Mouse (Mus musculus) hindbrain, embryonic 10.5 days (tissue): ENCODE results near the gene Kansl1. TPM values are rescaled to one million over a fixed set of nuclear protein-coding genes. Genes with fewer than 3 reads are reported as not detected.

Experiments
- DNase-seq: peaks from one replicate; pipeline ENCODE4 v3.0.0-alpha.2; 2017; ENCODE audit warnings: low spot score
- H3K27ac ChIP-seq: fragments of 300-500 bp; sonication (generic); 2 replicates; pipeline ENCODE4 v1.5.1; 2016; ENCODE audit warnings: mild to moderate bottlenecking, moderate library complexity
- H3K27me3 ChIP-seq: fragments of 300-500 bp; sonication (generic); 2 replicates; pipeline ENCODE4 v1.6.1; 2016; ENCODE audit warnings: mild to moderate bottlenecking; ENCODE audit not compliant: poor library complexity, insufficient read depth, severe bottlenecking
- H3K36me3 ChIP-seq: fragments of 300-500 bp; sonication (generic); 2 replicates; pipeline ENCODE4 v1.6.1; 2016; ENCODE audit warnings: mild to moderate bottlenecking, moderate library complexity
- H3K4me1 ChIP-seq: fragments of 300-500 bp; sonication (generic); replicated peaks from 2 replicates; pipeline ENCODE4 v1.6.1; 2016; ENCODE audit warnings: mild to moderate bottlenecking
- H3K4me3 ChIP-seq: fragments of 300-500 bp; sonication (generic); 2 replicates; pipeline ENCODE4 v1.5.1; 2016; ENCODE audit warnings: mild to moderate bottlenecking, moderate library complexity
- H3K9me3 ChIP-seq: fragments of 300-500 bp; sonication (generic); 2 replicates; pipeline ENCODE4 v1.6.1; 2016; ENCODE audit warnings: mild to moderate bottlenecking, moderate library complexity
- WGBS: fragments of 180-500 bp; shearing (Covaris S2); methylation state at CpG from one replicate; pipeline ENCODE4 v1.1.7; 2016; 5-methylcytosine and 5-hydroxymethylcytosine counted together
- polyA plus RNA-seq: library from polyadenylated mRNA; unstranded; fragments of >200 nt; fragmentation: Nextera tagmentation; extraction: Ambion mirVana; gene quantifications from 2 replicates; pipeline ENCODE4 v1.2.1, GENCODE M21; 2016

Gene Kansl1
- polyA plus RNA-seq, 1 experiment from 2014 or later, result 28.9 TPM

DNA sequence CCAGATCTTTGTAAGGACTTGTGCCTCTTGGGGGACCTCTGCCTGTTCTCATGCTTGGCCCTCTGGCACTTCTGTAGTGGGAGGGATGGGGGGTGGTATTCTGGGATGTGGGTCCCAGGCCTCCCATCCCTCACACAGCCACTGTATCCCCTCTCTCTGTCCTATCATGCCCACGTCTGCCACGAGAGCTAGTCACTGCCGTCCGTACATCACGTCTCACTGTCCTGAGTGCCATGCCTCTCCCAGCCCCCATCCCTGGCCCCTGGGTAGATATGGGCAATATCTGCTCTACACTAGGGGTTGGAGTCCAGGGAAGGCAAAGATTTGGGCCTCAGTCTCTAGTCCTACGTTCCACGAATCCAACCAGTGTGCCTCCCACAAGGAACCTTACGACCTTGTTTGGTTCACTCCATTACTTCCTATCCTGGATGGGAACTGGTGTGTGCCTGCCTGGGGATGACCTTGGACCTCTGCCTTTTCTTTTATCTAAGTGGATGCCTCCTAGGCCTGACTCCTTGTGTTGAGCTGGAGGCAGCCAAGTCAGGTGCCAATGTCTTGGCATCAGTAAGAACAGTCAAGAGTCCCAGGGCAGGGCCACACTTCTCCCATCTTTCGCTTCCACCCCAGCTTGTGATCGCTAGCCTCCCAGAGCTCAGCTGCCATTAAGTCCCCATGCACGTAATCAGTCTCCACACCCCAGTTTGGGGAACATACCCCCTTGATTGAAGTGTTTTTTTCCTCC is 139.3 kb downstream of the Kansl1 start:
- Histone ChIP-seq H3K4me1 (peaks cover 5% of the 10 kb centered on the region), H3K27me3 (no peaks in the 10 kb centered on the region), H3K27ac (no peak overlapping the region), H3K36me3 (peaks cover 46% of the 10 kb centered on the region), H3K9me3 (peaks cover 4% of the 10 kb centered on the region; the same call in 1 of the 2 replicates), H3K4me3 (no peak overlapping the region)
- WGBS, result 87% methylated on average over 11 of the region's 11 CpGs
- DNase-seq, result no peak

DNA sequence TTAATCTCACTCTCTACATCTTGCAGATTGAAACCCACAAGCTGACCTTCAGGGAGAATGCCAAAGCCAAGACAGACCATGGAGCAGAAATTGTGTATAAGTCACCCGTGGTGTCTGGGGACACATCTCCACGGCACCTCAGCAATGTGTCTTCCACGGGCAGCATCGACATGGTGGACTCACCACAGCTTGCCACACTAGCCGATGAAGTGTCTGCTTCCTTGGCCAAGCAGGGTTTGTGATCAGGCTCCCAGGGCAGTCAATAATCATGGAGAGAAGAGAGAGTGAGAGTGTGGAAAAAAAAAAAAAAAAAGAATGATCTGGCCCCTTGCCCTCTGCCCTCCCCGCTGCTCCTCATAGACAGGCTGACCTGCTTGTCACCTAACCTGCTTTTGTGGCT is 140.7 kb downstream of the Kansl1 start:
- Histone ChIP-seq H3K27ac (no peak overlapping the region), H3K4me3 (no peak overlapping the region), H3K27me3 (no peaks in the 10 kb centered on the region), H3K4me1 (peaks cover 5% of the 10 kb centered on the region), H3K36me3 (peaks cover 32% of the 10 kb centered on the region), H3K9me3 (peaks cover 4% of the 10 kb centered on the region; the same call in 1 of the 2 replicates)
- DNase-seq, result no peak
- 89% methylated on average over 6 of the region's 6 CpGs for WGBS

DNA sequence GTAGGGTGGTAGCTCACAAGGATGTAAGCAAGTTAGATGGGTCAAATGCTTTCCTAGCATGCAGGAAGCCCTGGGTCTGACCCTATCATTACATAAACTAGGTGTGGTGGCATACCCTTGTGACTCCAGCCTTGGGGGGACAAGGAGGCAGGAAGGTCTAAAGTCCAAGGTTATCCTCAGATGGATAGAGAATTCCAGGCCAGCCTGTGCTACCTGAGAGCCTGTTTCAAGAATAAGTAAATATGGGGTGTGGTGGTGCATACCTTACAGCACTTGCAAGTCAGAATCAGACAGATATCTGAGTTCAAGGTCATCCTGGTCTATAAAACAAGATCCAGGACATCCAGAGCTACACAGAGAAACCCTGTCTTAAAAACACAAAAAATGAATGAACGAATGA is 141.2 kb downstream of the Kansl1 start:
- no peak for DNase-seq
- 98% methylated on average over 1 of the region's 1 CpGs for WGBS

DNA sequence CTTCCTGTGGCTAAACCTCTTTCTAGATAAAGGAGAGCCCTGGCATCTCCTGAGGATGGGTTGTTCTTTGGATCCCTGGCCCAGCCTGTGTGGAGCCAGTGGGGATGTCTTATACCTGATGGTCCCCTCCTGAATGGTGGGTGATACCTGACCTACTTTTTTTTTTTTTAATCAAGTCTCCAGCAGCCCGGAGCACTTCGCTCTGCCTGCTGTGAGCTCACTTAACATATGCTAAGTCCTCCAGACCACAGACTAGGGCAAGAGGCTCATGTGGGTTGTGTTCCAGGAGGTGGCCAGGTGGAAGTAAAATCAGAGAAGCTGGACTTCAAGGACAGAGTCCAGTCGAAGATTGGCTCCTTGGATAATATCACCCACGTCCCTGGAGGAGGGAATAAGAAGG is 146.5 kb downstream of the Kansl1 start:
- no peak overlapping the region for H3K27ac ChIP-seq
- 24% methylated on average over 4 of the region's 4 CpGs for WGBS
- H3K4me3 ChIP-seq, result no peak overlapping the region
- H3K36me3 ChIP-seq, result 0 out of 2 replicates have a peak, but pooled peaks cover 3% of the 10 kb centered on the region
- H3K9me3 ChIP-seq, result peaks cover 3% of the 10 kb centered on the region; the same call in 1 of the 2 replicates
- no peak for DNase-seq
- H3K4me1 ChIP-seq, result peaks cover 36% of the 10 kb centered on the region
- peaks cover 11% of the 10 kb centered on the region; the same call in 1 of the 2 replicates for H3K27me3 ChIP-seq

More for the DNA sequence above, 141.2 kb downstream of the Kansl1 start:
- no peaks in the 10 kb centered on the region for H3K27me3 ChIP-seq
- H3K9me3 ChIP-seq, result peaks cover 4% of the 10 kb centered on the region; the same call in 1 of the 2 replicates
- peaks cover 5% of the 10 kb centered on the region for H3K4me1 ChIP-seq
- no peak overlapping the region for H3K27ac ChIP-seq
- no peak overlapping the region for H3K4me3 ChIP-seq
- peaks cover 27% of the 10 kb centered on the region for H3K36me3 ChIP-seq

DNA sequence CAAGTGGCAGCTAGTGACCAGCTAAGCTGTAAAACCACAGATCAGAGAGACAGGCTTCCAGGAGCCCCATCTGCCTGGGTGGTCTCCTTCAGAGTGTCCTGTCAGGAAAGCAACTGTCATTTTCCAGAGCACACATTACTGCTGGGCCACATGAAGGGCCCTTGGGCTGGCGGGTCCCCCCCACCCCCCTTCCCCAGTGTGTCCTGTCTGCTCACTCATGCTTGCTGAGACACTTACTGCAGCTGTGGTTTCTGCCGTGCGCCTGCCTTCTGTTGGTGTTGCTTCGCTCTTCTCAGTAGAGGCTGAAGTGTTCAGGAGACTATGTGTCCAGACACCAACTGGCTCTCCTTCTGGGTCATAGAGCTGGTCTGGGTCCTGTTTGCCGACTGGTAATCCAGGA is 148.2 kb downstream of the Kansl1 start:
- Histone ChIP-seq H3K36me3 (no peaks in the 10 kb centered on the region), H3K4me3 (no peak overlapping the region), H3K27me3 (peaks cover 11% of the 10 kb centered on the region; the same call in 1 of the 2 replicates), H3K4me1 (peaks cover 36% of the 10 kb centered on the region), H3K9me3 (no peaks in the 10 kb centered on the region), H3K27ac (no peak overlapping the region)
- no peak for DNase-seq
- WGBS, result 58% methylated on average over 5 of the region's 5 CpGs

DNA sequence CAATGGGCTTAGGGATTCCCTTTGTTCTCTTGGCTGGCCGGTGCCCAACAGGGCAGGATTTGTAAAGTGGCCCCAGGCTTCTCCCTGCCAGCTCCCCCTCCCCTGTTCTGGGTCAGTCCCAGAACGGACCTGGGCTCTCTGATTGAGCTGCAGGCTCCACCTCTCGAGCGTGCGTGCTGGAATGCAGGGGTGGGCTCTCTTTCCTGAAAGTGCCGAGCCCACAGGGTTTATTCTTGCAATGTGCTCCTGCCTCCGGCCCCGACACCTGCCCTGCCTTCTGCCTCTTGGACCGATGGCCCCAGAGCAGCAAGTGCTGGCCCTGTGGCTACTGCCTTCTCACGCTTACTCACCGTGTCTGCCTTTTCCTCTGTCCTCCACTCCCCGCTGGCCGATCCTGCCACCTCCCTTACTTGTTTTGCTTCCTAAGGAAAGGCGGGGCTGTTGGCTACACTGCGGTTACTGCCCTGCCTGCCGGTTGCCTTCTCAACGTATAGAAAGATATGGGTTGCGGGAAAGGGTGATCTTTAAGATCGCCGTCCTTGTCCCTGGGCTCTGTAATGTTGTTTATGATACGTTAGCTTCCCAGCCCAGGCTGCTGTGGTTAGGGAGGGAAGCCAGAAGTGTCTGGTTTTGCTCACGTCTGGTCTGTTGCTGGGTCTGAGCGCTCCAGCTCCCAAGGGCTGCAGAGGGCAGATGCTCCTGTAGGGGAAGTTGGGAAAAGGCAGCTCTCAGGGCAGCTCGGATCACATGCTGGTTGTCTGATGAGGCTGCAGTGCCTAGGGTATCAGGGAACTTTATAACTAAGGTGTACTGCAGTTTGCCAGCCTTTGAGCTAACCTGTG is 149.5 kb downstream of the Kansl1 start:
- peak overlapping the region; percentile 84 for H3K27ac ChIP-seq
- no peaks in the 10 kb centered on the region for H3K36me3 ChIP-seq
- H3K9me3 ChIP-seq, result no peaks in the 10 kb centered on the region
- H3K4me3 ChIP-seq, result peak overlapping the region; percentile 59
- WGBS, result under 1% methylated on average over 24 of the region's 24 CpGs
- H3K4me1 ChIP-seq, result peaks cover 36% of the 10 kb centered on the region
- peak; percentile 48 for DNase-seq
- peaks cover 11% of the 10 kb centered on the region; the same call in 1 of the 2 replicates for H3K27me3 ChIP-seq

DNA sequence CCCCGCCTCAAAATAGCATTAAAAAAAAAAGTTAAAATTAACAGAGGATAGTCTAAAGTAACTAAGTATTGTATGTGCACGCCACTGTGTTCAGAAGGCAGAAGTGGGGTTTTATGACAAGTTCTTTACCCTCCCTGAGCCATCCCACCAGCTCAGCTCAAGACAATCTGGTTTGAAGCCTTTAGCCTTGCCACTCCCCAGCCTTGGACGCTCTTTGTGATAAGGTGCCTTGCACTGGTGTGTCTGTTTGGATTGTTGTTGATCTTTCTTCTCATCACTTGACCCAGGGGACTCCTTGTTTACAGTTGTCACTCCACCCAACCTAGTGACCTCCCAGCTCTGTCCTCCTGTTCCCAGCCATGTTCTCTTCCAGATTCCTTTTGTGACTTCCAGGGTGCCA is 151.0 kb downstream of the Kansl1 start:
- H3K27me3 ChIP-seq, result peaks cover 11% of the 10 kb centered on the region; the same call in 1 of the 2 replicates
- 77% methylated on average over 3 of the region's 3 CpGs for WGBS
- peaks cover 36% of the 10 kb centered on the region for H3K4me1 ChIP-seq
- no peak overlapping the region for H3K4me3 ChIP-seq
- H3K9me3 ChIP-seq, result no peaks in the 10 kb centered on the region
- DNase-seq, result no peak
- no peaks in the 10 kb centered on the region for H3K36me3 ChIP-seq
- H3K27ac ChIP-seq, result no peak overlapping the region

DNA sequence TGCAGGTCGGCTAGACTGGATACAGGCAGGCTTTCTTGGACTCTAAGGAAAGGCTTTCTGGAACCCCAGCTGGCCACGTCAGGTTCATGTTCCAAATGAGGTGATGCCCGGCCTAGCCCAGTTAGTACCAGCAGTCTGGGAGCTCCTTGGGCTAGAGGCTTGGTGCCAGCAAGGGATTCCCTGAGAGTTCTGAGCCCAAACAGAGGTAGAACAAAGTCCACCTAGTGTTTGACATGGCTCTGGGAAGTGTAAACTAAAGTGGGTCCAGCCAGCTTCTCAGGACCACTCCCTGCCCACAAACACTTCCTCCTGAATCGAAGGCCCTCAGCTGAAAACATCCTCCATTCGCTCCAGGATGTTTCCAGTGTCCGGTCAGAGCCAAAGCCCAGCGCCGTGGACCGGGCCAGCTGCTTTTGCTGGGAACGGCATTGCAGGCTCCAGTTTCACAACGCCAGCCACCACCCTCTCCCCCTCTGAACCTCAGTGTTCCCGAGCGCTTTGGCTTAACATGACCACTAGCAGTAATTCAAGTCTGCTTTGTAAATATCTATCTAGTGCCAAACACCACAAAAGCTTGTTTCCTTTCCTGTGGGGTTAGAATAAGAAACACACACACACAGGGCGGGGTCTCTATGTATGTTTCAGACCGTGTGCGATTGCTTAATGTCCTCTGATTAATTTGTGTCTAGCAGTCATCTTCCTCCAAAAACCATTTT is 151.8 kb downstream of the Kansl1 start:
- no peaks in the 10 kb centered on the region for H3K9me3 ChIP-seq
- DNase-seq, result no peak
- H3K36me3 ChIP-seq, result no peaks in the 10 kb centered on the region
- no peak overlapping the region for H3K4me3 ChIP-seq
- no peak overlapping the region for H3K27ac ChIP-seq
- peaks cover 11% of the 10 kb centered on the region; the same call in 1 of the 2 replicates for H3K27me3 ChIP-seq
- 73% methylated on average over 16 of the region's 16 CpGs for WGBS
- H3K4me1 ChIP-seq, result peaks cover 36% of the 10 kb centered on the region

DNA sequence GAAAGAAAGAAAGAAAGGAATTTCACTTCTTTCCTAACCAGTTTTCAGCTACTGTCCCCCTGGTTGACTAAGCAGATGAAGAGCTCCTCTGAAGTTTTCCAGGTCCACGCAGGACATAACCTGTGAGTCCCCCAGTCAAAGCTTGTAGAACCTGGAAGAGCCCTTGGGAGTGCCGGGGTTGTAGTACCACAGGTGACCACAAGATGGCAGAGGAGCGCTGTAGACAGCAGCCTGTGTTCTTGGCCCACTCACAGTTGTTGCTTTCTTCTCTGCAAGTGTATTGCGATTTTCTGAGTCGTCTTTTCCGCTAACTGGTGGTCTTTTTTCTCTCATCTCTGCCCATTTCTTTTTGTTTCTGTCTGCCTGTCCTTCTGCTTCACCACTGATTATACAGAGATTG is 153.0 kb downstream of the Kansl1 start:
- H3K4me1 ChIP-seq, result peaks cover 31% of the 10 kb centered on the region
- no peak overlapping the region for H3K27ac ChIP-seq
- 13% methylated on average over 6 of the region's 6 CpGs for WGBS
- H3K36me3 ChIP-seq, result no peaks in the 10 kb centered on the region
- H3K27me3 ChIP-seq, result peaks cover 19% of the 10 kb centered on the region; the same call in 1 of the 2 replicates
- H3K9me3 ChIP-seq, result no peaks in the 10 kb centered on the region
- DNase-seq, result peak; percentile 86
- no peak overlapping the region for H3K4me3 ChIP-seq

DNA sequence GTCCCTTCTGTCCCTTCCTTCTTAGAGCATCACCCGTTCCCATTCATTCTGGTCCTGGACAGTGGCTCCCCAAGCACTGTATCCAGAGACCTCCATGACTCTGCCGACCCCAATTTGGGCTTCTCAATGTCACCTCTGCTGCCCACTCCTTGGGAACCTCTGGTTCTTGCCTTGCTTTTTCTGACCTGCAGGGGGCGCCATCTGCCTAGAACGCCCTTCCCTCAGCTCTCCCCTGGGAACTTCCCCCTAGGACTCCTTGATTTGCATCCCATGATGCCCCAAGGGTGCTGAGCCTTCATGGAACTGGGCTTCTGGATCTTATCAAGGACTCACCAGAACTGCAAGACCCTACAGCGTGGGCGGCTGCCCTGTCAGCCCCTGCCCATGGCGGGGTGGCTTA is 157.0 kb downstream of the Kansl1 start:
- WGBS, result 74% methylated on average over 7 of the region's 7 CpGs
- H3K4me1 ChIP-seq, result peaks cover 4% of the 10 kb centered on the region; the same call in 1 of the 2 replicates
- no peak for DNase-seq
- no peak overlapping the region for H3K4me3 ChIP-seq
- H3K36me3 ChIP-seq, result no peaks in the 10 kb centered on the region
- no peaks in the 10 kb centered on the region for H3K9me3 ChIP-seq
- peaks cover 29% of the 10 kb centered on the region for H3K27me3 ChIP-seq
- H3K27ac ChIP-seq, result no peak overlapping the region

DNA sequence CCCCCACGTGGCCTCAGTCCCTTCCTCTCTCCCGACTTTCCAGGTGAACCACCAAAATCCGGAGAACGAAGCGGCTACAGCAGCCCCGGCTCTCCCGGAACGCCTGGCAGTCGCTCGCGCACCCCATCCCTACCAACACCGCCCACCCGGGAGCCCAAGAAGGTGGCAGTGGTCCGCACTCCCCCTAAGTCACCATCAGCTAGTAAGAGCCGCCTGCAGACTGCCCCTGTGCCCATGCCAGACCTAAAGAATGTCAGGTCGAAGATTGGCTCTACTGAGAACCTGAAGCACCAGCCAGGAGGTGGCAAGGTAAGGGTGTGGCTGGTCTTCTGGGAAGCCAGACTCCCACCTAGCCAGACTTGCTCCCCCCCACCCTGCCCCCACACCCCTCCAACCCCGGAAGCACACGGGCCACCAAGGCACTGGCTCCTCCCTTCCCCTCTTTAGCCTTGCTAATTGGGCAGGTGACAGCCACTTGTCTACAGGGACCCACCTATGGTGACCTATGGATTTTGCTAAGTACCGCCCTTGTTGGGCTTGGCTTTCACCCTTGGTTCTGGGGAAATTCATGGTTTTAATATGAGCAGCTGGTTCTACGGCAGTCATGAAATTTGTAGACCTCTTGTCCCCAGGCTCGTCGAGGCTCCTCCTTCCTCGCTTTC is 158.3 kb downstream of the Kansl1 start:
- Histone ChIP-seq H3K4me1 (peaks cover 4% of the 10 kb centered on the region; the same call in 1 of the 2 replicates), H3K36me3 (no peaks in the 10 kb centered on the region), H3K4me3 (peak overlapping the region; percentile 25; the same call in 1 of the 2 replicates), H3K9me3 (no peaks in the 10 kb centered on the region), H3K27me3 (peaks cover 29% of the 10 kb centered on the region), H3K27ac (no peak overlapping the region)
- no peak for DNase-seq
- 22% methylated on average over 23 of the region's 23 CpGs for WGBS
